Mouse (Mus musculus) neutrophil, adult 65 days (primary cell): ENCODE data around the gene Gpr107. TPM values are rescaled to one million over a fixed set of nuclear protein-coding genes. Genes with fewer than 3 reads are reported as not detected.

Experiments
- total RNA-seq: library from RNA; stranded (reverse); gene quantifications from 2 replicates; pipeline ENCODE4 v1.2.4, GENCODE M21; 2023

Gene Gpr107
- 53.8 and 66.4 TPM in 2 replicates for total RNA-seq

DNA sequence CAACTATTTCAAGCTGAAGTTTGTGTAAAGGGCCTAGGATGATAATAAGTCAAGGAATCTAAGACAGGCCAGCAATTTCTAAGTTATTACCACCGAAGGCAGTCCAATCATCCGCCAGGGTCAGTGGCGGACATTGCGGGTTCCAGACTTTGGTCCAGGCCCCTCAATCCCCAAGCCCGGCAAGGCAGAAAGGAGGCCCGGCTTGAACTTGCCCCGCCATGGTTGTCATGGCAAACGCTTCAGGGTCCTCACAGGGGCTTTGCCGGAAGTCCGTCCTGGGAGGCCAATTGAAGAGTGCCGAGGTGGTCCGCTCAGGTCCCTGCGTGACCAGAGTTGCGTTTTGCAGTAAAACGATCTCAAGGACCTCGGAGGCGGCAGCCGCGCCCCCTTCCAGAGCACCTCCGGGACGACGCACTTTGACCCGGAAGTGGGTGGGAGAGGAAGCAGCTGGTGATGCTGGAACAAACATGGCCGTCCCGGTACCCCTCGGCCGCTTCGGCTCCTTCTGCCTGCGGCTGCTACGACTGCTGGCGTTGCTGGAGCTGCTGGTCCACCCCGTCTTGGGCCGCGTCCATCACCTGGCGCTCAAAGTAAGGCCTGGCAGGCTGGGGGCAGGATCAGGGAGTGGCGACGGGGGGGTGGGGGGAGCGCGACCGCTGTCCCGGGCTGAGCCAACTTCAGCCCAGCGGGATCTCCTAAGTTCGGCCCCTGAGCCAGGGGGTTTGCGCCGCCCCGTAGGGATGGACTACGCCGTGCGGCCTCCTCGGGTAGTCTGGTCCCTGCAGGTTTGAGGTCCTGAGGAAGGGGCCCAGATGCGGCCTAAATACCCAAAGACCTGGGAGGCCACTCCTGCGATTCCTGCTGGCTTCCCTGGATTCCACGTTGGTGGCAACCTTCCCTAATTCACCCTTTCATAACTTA, at the start of gene Gpr107:
Gpr107 (plus strand) TSS at position 425 of the 921 bp plus-strand sequence.

DNA sequence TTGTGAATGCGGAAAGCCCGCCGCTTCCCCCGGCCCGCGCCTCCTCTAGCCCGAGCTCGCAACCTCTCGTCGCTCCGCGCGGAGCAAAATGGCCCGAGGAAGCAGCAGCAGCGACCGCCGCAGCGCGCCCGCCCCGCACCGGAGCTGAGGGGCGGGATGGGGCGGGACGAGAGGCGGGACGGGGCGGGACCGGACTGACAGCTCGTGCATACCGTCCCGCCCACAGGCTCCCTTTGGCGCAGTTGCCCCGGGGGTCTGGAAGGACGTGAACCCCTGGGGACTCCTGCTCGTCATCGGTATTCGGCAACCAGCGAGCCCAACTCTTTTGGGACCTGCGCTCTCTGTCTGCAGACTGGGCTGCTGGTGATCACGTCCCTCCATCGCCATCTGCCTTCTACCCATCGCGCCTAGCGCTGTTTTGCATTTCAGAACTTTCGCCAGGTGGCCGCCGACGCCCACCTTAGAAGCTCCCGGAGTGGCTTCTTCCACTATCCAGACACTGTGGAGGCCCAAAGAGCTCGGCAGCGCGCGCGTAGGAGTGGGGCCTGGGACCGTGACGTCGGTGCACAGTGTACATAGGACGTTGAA, 10.2 kb upstream of the Gpr107 start, which contains the start of gene Fnbp1:
Fnbp1 (minus strand) TSS at position 142 of the 588 bp plus-strand sequence.

DNA sequence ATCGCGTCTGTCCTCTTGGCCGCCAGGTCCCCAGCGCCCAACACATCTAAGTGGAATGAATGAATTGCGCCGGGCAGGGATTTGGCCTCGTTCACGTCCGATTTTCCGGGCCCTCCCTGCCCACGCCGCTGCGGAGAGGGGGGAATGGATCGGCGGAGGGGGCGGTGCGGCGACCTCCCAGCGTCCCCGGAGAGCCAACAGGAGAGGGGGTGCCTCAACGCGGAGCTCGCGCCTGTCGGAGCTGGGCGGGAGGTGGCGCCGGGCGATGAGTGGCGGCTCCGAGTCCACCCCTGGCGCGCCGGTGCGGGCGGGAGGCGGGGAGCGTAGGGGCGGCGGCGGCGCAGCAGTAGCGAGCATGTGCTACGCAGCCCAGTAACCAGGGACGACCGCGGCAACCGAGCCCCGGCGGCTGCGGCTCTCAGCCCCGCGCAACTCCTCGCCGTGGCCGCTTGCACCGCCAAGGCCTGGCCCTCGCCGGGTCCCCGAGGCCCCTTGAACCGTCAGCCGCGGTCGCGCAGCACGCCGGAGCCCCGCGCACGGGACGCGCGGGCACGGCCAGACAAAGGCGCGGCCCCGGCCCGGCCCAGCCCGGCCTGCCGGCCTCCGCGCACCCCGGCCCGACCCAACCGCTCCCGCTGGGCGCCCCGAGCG, 93.5 kb downstream of the Gpr107 start, which contains the start of gene Ncs1:
Ncs1 (plus strand) TSS at position 333 of the 651 bp plus-strand sequence.

Other genes with a start within 250 kb of the Gpr107 start
- gene Ptges, start 222.5 kb upstream of the Gpr107 start, total RNA-seq: 15.4 and 18.4 TPM in 2 replicates
- 30.1 and 48.0 TPM in 2 replicates for gene Tor1b, start 199.4 kb upstream of the Gpr107 start, total RNA-seq
- gene Tor1a, start 184.4 kb upstream of the Gpr107 start, total RNA-seq: 84.2 and 110 TPM in 2 replicates
- 80.2 and 80.8 TPM in 2 replicates for gene BC005624, start 170.1 kb upstream of the Gpr107 start, total RNA-seq
- 4.5 and 8.2 TPM in 2 replicates for gene Usp20, start 170.0 kb upstream of the Gpr107 start, total RNA-seq
- 118 and 132 TPM in 2 replicates for gene Fnbp1, start 10.3 kb upstream of the Gpr107 start, total RNA-seq
- gene Ncs1, start 93.5 kb downstream of the Gpr107 start, total RNA-seq: 0.16 and 0.27 TPM in 2 replicates
- gene Hmcn2, start 162.1 kb downstream of the Gpr107 start, total RNA-seq: 0.54 and 0.69 TPM in 2 replicates